Comparison of ENCODE assay signal across 8 mouse cellular contexts in the genomic region with DNA sequence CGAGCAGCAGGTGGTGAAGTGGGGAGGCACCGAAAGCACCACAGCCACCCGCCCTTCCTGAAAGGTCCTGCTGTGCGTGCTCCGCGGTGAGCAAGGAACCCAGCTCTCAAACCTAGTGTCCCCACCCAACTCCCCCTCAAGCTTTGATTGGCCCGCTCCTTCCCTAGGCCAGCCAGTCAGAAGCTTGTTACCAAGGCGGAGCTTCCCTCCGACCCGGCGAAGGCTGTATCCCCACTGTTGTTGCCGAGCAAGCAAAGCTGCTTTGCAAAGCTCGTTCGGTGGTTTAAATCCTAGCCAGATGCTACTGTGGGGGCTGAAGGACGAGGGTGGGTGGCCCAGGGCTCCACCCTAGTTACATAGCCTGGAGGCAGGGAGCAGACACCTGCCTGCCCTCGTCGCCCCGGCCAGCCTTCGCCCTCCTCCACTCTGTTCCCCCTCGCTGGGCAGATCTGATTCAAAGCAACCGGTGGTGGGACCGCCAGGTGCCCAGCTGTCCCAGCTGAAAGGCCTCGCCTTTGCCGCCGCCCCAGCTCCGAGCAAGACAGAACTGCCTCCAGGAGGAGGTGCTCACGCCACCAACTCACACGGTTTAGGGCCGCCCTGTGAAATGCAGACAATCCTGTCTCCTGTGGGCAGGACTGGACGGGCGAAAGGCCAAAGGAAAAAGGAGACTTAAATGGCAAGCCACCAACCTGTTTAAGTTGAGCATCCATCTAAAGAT. TPM values are rescaled to one million over a fixed set of nuclear protein-coding genes. Genes with fewer than 3 reads are reported as not detected.
A peak's percentile ranks its signal among the peaks of the same experiment; 100 is the strongest.
DNase-seq lines count a peak whose midpoint lies in the region; ATAC-seq lines count a peak whose summit lies in the region.

No protein-coding gene starts in this region.

- DNase-seq in adrenal gland, adult 18-20 months (ENCODE audit: low spot score in 2 of 2), result peak; percentile 79 to 86
- peak; percentile 94 for DNase-seq in embryo, embryonic 10 days (ENCODE audit: low spot score)
- DNase-seq in gastrocnemius, postnatal 14 days, result peak; percentile 90
- peak; percentile 91 to 94 for DNase-seq in left cerebral cortex, postnatal 14 days (ENCODE audit: low spot score in 2 of 2)
- DNase-seq in right cerebral cortex, postnatal 14 days, result peak; percentile 84
- peak; percentile 78 for DNase-seq in urinary bladder, postnatal 25 days (ENCODE audit: low spot score)

- intact Hi-C loops in gastrocnemius, postnatal 14 days (cut with DNase I; ENCODE audit: low total_unique reads), result no loop called here
- intact Hi-C loops in left cerebral cortex, postnatal 14 days (cut with DNase I), result no loop called here

- peak; percentile 77 for ATAC-seq in inflammation-experienced regulatory T-cells, adult 6 months
- peak; percentile 96 for ATAC-seq in megakaryocyte-erythroid progenitor cell, adult 5-6 weeks (replicated peaks; ENCODE audit: low FRiP score, low TSS enrichment, poor library complexity, severe bottlenecking)

RNA-seq across cellular contexts. Expression of a gene that starts 17.9 kb away (rescaled TPM):
- total RNA-seq in adrenal gland, adult 18-20 months (2021), result 10 to 100 TPM; 23.1 to 32.7 TPM
- 10 to 100 TPM; 19.7 to 44.2 TPM for total RNA-seq in gastrocnemius, postnatal 14 days (2021)
- 100 to 1,000 TPM; 168 to 251 (median 221) TPM for polyA plus RNA-seq in inflammation-experienced regulatory T-cells, adult 6 months (2017; shearing (Covaris generic))
- 10 to 100 TPM; 14.6 to 17.5 TPM for total RNA-seq in left cerebral cortex, postnatal 14 days (2021)
- total RNA-seq in megakaryocyte-erythroid progenitor cell, adult 5-6 weeks (2014; fragmentation: Nextera tagmentation), result 2.0 and 3.9 TPM in 2 replicates
- total RNA-seq in megakaryocyte-erythroid progenitor cell, adult 5-6 weeks (2017), result 58.5 and 61.6 TPM in 2 replicates

RNA-seq across cellular contexts. Expression of a gene that starts 24.0 kb away (rescaled TPM):
- total RNA-seq in adrenal gland, adult 18-20 months (2021), result 1 to 10 TPM; 6.7 to 9.6 TPM
- total RNA-seq in gastrocnemius, postnatal 14 days (2021), result 100 to 1,000 TPM; 197 to 203 TPM
- polyA plus RNA-seq in inflammation-experienced regulatory T-cells, adult 6 months (2017; shearing (Covaris generic)), result not detected
- 10 to 100 TPM; 16.8 to 21.8 TPM for total RNA-seq in left cerebral cortex, postnatal 14 days (2021)
- not detected in 2 replicates for total RNA-seq in megakaryocyte-erythroid progenitor cell, adult 5-6 weeks (2014; fragmentation: Nextera tagmentation)
- total RNA-seq in megakaryocyte-erythroid progenitor cell, adult 5-6 weeks (2017), result not detected in 2 replicates

RNA-seq across cellular contexts. Expression of a gene that starts 50.0 kb away (rescaled TPM):
- total RNA-seq in adrenal gland, adult 18-20 months (2021), result not detected
- total RNA-seq in gastrocnemius, postnatal 14 days (2021), result not detected
- polyA plus RNA-seq in inflammation-experienced regulatory T-cells, adult 6 months (2017; shearing (Covaris generic)), result not detected
- total RNA-seq in left cerebral cortex, postnatal 14 days (2021), result under 1 TPM; 0.38 to 0.42 TPM
- not detected in 2 replicates for total RNA-seq in megakaryocyte-erythroid progenitor cell, adult 5-6 weeks (2014; fragmentation: Nextera tagmentation)
- not detected in 2 replicates for total RNA-seq in megakaryocyte-erythroid progenitor cell, adult 5-6 weeks (2017)

Comparison
In these comparisons a context has a peak if more than half of its experiments do, and no peak if none do; other contexts are left out.
1. Peak in every context shown above with its lines: DNase-seq and ATAC-seq.
2. RNA of a gene that starts 24.0 kb away (total RNA-seq): 197 to 203 TPM in gastrocnemius, postnatal 14 days; 16.8 to 21.8 TPM in left cerebral cortex, postnatal 14 days, 6.7 to 9.6 TPM in adrenal gland, adult 18-20 months and not detected in megakaryocyte-erythroid progenitor cell, adult 5-6 weeks; every median in the first group is over 4 times any median in the second.